Mouse (Mus musculus): ENCODE measurements at regions not wholly inside any gene's neighbourhood (a gene's known extent, or its start where the extent isn't known, plus 50 kb on each side); places are given as distances from the start of the nearest gene placed in this dataset.

- no peak for TF ChIP-seq USF1 (IDR thresholded peaks at IDR 0.05; ENCODE audit: low read depth)
- TF ChIP-seq MYOD1 (IDR thresholded peaks at IDR 0.05; ENCODE audit: control insufficient read depth, insufficient read length, low read depth) = no peak
Observed at GRCm38 (mm10) chr4:31425135-31425534, 538.8 kb upstream of the Map3k7 start.

All from C2C12 (cell line).